Mouse (Mus musculus) T-helper 1 cell (primary cell): ENCODE results near the gene Lpar6.

Experiments
- in situ Hi-C: fragments of 300-600 bp; cut with MboI, MseI; formaldehyde crosslinking; loops from one replicate; pipeline ENCODE4 v1.15.1; 2025; ENCODE audit warnings: high pct_unique_total_duplicates

Lpar6 gene

DNA sequence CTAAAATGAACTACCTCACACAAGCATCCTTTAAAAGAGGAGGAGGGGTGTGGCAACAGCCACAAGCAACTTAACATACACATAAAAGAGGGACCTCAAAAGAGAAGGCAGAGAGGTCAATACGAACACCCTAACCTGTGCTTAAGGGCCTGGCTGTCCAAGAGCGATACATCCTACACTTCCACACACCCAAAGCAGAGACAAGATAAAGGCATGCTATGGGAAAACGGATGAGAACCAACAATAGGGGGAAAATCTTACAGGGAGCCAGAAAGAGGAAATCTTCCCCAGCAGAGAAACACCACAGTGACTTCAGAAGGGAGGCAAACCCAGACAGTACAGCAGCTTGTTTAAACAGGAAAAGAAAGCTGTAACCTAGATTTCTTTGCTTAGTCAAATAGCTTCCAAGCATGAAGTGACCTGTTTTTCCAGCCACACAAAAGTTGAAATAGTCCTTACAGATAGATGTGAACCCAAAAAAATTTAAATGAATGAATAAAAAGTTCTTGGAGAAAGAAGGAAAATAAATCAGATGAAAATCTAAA lies 17.8 kb downstream of the Lpar6 start:
- in situ Hi-C loops: no loop called here

DNA sequence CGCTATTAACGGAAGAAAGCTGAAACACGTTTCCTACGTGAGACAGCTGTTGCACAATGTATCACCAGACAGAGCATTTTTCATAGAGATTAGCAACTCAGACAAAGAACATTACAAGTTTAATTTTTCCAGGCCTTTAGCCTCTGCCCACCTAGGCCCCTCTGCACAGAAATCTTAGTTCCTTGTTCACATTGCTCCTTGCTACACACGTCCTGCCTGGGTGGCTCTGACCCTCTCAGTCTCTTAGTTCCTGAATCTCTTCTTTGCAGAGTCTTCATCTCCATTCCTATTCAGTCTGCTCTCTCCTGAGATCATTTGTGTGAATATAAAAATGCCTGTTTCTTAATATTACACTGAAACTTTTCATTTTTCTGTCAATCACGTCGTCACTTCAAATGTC lies 19.7 kb downstream of the Lpar6 start:
- in situ Hi-C loops: no loop called here

DNA sequence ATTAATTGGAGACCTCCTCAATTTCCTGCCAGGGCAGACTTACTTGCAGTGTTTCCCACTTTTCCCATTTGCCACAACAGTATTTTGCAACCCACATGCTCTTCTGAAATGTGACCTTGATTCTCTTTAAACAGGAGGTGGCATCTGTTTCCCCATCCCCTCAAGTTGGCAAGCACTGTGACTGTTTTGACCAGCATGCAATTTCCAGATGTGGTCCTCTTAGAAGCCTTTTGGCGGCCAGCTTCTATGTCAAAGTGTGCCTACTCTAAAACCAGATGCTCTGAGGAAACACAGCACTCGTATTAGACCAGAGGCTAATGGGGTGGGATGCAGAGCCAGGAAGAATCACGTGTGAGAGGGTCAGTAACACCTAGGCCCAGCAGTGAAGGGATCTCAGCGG lies 20.5 kb downstream of the Lpar6 start:
- in situ Hi-C loops: no loop called here

DNA sequence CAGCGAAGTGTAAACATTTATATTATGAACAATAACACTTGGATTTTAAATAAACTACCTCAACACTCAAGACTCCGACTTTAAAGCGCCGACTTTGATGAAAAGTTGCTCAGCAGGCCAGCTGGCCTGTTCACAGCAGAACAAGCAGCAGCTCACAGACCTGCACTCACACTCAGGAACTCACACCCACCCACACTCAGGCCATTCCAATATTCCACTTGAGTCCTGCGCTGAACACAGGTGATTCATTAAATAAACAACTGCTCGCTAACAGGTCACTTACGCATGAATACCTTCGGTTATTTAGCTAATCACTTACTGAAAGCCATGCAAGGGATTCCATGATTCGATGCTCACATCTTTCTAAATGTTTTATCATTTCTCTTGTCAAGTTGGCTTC lies 24.5 kb downstream of the Lpar6 start:
- in situ Hi-C loops: no loop called here

DNA sequence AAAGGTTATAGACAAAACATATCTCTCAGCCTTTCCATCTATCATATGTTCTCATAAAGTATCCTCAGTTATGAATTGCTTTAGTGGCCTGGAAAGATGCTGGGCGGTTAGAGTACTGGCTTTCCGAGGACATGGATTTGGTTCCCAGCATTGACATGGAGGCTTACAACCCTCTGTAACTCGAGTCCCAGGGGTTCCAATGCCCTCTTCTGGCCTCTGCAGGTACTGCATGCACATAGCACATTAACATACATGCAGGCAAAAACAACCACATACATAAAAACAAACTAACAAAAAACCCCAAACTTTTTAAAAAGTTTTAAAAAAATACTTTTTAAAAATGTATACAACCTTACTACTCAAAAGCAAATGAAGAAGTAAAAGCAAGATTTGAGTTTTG lies 28.5 kb downstream of the Lpar6 start:
- in situ Hi-C loops: no loop called here

DNA sequence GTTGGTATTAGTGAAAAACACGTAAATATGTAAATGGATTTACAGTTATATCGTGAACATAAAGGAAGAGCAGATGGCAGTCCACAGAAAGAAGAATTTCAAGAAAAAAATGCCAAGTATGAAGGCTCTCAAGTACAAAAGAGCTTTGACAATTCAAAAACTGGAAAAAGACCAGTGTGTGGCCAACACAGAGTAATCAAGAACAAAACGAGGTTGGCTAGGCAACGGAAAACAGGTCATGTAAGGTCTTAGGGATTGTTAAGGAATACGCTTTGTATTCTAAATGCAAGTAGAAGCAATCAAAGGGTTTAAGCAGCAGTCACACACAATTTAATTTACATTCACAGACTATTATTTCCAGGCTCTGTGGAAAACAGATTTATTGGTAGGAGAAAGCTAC lies 34.1 kb downstream of the Lpar6 start:
- in situ Hi-C loops: no loop called here

DNA sequence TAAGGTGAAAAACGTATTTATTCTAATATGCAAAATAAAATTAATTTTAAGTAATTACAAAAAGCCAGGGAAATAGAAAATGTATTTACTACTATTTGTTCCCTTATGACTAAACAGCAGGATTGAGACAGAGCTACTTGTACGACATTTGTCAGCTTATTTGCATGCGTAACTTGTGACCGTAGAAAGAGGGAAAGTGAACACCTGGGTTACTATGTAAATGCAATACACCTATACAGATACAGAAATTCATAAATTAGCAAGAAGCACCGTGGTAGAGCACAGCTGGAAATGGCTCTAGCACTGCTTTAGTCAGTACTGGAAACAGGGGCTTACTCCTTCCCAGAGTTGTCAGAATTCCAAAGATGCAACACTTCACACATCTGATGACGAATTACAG lies 41.4 kb downstream of the Lpar6 start:
- in situ Hi-C loops: no loop called here

DNA sequence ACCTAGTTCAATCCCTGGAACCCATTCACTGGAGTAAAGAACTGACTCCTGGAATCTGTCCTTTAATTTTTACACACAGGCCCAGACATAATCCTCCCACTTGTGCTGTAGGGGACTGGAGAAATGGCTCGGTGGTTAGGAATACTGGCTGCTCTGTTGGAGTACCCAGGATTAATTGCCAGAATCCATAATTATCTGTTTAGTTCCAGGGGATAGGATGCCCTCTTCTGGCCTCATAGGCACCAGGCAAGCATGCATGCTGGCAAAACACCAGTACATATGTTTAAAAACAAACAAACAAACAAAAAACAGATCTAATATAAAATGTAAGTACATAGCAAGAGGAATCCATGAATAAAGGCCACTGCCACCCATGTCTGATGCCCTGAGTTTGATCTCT lies 43.3 kb downstream of the Lpar6 start:
- in situ Hi-C loops: no loop called here

DNA sequence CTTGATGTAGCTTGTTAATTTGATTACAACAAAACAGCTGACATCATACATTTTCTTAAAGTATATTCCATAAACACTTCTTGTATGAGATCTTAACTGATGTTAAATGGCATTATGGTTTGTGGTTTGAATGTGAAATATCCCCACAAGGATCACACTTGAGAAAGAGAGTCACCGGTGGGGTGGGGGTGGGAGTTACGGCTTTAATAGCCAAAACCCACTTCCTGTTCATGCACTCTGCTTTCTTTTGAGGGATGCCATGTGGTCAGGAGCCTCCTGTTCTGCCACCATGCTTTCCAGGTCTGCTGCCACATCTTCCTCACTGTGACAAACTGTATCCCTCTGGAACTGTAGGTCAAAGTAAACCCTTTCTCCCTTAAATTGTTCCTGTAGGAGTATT lies 52.2 kb downstream of the Lpar6 start:
- in situ Hi-C loops: no loop called here

DNA sequence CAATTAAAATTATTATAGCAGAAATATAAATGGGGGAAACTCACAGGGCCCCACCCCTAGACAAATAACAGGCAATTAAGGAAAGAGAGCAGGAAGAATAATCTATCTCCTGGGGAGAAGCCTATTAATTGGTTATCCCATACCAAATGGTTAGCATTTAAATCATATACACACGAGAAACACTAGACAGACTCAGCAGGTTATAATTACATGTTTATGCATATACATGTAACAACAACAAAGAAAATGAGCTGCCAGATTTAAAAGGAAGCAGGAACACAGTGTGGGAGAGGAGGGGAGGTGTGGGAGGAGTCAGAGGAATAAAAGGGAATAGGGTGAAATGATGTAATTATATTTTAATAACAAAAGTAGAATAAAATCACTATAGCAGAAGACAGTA lies 54.7 kb downstream of the Lpar6 start:
- in situ Hi-C loops: no loop called here
